Mouse (Mus musculus) layer of hippocampus, postnatal 10 days (tissue): ENCODE results near the gene Pptc7. TPM values are rescaled to one million over a fixed set of nuclear protein-coding genes. Genes with fewer than 3 reads are reported as not detected.

Experiments
- DNase-seq, 2 experiments: peaks; one replicate each; pipeline ENCODE4 v3.0.0; 2021; ENCODE audit warnings: low spot score in 2 of 2
- total RNA-seq, 2 experiments: library from RNA; stranded (reverse); gene quantifications; 2 replicates each; pipeline ENCODE4 v1.2.3; 2021

The Pptc7 gene
- total RNA-seq, 2 experiments from 2014 or later: 26.1 to 27.3 TPM

GRCm38 (mm10) chr5:122265942-122266341 lies 18.2 kb upstream of the Pptc7 start:
- DNase-seq: no peak

DNA sequence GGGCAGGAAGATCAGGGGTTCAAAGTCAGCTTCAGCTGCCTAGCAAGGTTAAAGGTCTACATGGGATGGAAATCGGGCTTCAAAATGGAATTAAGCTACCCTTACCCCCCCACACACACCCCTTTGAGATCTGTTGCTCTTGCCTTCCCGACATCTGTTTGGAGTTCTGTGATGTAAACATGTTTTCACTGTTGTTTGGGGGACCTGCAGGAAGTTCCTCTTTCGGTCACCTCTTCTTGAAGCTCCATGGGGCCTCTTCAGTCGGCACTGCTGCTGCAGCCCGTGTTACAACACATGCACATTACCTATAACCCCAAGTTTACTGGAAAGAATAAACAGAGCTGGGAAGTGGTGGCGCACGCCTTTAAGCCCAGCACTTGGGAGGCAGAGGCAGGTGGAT lies 17.0 kb upstream of the Pptc7 start:
- DNase-seq: no peak

GRCm38 (mm10) chr5:122267899-122268298 lies 16.3 kb upstream of the Pptc7 start:
- peak; percentile 86 for DNase-seq

DNA sequence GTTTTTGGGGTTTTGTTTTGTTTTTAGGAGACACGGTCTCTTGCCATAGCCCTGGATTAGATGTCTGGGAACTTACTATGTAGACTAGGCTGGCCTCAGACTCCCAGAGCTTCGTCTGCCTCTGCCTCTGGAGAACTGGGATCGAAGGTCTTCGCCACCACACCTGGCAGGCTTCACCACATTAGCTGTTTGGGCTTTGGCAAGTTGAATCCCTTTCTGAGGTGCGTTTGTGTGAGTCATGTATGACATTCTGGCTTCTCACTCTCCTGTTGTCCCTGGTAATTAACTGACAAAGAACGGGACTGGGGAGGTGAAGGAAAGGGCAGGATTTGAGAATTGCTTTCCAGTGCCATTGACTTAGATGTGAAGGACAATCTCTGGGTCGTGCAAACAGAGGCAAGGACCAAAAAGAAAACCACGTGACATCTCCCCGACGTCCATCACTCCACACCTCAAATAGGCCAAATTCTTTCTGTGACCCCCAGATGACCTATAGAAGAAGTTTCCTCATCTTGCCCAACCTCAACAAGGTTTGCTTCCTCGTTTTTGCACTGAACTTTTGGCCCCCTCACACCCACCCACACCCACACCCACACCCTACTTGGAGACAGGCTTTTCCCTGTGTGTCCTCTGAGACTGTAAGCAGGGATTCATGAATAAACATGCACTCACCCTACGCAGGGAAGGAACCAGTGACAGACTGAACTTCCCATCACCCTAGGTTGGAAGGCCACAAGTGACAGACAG lies 15.1 kb upstream of the Pptc7 start:
- DNase-seq: no peak

DNA sequence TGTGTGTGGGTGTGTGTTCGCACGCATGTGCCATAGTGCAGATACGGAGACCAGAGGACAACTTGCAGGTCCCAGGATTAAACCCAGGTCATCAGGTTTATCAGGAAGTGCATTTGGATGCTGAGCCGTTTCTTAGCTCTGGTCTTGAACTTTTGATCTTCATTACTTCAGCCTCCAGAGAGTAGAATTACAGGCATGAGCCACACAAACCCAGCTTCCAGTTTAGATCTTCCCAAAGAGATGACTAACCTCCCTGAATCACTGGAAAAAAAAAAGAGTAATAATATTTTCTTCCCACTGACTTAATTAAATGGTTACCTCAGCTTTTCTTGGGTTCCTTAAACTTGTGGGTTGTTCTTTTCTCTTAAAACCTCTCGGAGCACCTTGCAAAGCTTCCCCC lies 11.3 kb upstream of the Pptc7 start:
- DNase-seq: no peak

DNA sequence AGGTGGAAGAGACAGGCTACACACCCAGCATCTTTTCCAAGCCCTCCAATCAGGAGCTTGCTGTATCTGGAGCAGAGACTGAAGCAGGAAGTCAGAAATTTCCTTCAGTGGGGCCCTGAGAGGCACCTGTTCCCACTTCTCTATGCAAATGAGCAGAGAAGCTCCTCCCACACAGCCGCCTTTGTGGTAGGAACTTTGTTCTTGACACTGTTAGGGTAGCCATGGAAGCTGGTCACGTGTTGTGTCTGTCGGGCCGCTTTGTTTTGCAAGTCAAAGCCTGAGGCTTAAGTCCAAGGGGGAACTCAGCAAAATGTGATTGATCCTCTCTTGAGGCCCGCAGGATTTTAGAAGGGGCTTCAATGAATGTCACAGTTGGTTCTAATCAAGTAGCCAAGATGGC lies 9.4 kb upstream of the Pptc7 start:
- no peak for DNase-seq

- no peak for DNase-seq
Measured at GRCm38 (mm10) chr5:122278946-122279345, 5.2 kb upstream of the Pptc7 start.

DNA sequence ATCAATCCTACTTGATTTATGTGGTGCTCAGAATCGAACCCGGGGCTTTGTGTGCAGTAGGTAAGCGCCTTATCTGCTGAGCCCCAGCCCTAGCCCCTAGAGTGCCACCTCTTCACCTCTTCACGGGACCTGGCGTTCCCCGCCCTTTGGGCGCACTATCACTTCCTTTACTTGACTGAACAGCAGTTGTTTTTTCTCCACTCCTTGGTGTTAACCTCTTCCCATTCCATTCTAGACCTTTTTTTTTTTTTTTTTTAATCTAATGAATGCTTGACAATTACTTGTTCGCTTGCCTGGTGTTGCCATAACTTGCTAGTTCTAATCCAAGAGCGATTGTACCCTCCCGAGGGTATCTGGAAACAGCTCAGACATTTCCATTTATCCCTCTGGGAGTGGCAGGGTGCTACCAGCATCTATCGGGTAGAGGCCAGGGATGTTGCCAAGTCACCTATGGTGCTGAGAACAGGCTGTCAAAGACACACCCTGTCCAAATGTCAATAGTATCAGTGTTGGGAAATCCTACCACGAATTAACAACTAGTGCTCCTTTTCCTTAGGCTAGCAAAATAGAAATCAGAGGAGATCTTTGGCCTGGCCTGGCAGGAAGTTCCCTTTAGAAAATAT lies 4.3 kb upstream of the Pptc7 start:
- no peak for DNase-seq

- DNase-seq: no peak
Measured at GRCm38 (mm10) chr5:122280422-122280826, 3.7 kb upstream of the Pptc7 start.

DNA sequence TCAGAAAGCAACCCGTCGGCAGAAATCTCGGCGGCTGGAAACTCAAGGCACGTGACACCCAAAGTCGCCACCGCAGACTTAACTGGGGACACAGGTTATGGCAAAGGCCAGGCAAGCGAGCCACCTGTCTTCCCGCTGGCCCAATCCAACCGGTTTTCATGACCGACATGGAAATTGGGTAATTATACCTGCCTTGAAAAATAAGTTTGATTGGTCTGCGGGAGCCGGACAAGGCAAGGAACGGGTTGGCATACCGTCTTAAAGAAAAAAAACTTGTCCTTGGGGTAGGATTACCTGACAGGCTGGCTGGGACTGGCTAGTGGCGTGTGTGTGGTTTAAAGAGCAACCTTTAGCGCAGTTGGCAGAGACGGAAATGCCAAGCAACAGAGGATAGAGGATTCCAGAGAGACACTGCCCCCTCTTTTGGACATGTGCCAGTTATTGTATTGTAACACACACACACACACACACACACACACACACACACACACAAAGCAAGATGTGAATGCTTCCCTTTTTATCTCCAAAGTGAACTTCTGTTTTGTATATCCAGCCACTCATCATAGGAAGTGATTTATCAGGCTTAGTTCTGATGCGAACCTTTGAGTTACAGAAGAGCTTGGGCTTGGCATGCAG lies 3.2 kb upstream of the Pptc7 start:
- DNase-seq: no peak

GRCm38 (mm10) chr5:122283828-122284182 lies 360 bp upstream of the Pptc7 start:
- DNase-seq: no peak

DNA sequence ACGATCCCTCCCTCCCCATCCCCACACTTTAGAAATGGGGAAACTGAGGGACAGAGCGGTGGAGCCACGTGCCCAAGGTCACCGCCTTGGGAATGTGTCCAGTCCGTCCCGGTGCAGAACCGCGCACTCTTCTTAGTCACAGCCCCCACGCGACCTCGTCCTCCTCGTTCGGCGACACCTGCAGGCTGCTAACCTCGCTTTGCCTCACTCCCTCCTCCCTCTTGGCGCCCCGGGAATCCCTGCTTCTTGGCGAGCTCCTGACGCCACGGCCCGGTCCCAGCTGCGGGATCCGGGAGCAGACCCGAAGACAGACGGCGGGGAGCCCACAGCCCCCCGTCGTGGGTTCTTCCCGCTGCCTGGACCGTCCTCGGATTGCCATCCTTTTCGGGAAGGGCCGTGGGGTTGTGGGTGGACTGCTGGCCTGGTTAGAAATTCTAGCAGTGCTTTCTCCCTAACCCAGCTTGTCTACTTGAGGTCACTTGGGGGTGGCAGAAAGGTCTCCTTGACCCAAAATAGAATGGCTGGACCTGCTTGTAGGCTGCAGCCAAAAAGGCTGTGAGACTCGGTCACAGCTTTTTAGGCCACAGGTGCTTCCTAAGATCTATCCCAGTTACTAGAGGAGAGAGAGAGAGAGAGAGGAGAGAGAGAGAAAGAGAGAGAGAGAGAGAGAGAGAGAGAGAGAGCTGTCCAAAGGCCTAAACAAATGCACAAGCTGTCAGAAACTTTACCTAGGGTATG lies 1.0 kb downstream of the Pptc7 start:
- peak in 1 of 2 experiments; percentile 52 for DNase-seq

- no peak for DNase-seq
Measured at GRCm38 (mm10) chr5:122285767-122286150, 1.6 kb downstream of the Pptc7 start.

DNA sequence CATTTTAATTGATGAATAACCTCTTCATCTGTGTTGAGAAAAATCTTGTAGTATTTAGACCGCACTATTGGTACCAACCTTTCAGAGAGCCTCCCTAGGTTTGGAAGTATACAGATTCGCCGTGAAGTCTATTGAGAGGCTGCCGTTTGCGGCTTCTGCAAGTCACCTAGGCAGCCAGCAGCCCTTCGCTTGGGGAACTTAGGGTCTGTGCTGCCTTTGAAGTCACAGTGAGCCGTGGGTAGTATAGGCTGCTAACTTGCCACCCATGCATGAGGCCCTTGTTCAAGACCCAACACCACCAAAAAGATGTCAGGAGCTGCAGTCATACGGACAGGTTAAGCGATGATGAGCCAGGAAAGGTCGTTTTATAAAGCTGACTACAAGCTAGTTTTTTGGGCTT lies 2.0 kb downstream of the Pptc7 start:
- no peak for DNase-seq

DNA sequence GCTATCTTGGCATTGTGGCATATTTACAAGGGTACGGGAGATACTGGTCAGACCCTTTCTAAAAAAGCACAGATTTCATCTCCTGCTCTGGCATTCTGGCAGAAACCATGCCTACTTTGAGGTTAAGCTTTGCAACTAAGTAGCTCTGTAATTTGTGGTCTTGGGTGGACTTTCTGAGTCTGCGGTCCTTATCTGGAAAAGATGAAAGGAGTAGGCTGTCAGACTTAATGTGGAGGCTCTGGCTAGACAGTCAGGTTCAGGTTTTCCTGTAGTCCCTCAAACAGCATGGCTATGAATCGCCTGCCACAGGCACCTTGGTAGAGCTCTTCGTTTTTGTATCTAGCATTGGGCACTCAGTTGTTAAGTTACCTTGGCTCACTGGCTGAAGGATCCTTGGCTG lies 2.9 kb downstream of the Pptc7 start:
- no peak for DNase-seq

DNA sequence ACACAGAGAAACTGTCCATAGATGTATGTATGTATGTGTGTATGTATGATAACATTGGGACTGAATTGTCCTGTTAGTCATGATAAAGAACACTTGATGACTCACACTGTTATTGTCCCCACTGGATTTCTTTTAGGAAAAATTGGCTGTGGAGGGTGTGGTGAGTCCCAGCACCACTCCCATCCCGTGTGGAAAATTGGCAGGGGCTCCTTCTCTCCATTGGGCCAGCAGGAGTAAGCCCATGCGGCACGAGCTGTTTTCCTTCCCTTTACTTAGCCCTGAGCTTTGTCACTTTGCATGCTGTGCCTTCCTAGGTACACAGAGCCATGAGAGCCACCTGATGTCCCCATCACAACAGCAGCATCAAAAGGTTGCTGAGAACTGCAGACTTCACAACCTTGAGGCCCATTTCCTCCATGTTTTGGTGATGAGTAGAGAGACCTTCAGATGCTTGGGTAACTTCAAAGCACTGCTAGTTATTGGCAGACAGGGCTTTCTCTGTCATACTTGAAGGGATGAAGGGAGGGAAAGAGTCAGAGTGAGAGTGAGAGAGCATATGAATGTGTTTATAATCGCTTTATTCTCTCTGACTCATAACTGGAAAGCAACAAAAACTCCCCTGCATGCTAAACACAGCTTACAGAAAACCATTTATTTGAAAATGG lies 4.1 kb downstream of the Pptc7 start:
- no peak for DNase-seq

- DNase-seq: no peak
Measured at GRCm38 (mm10) chr5:122291149-122291548, 7.0 kb downstream of the Pptc7 start.

- DNase-seq: no peak
Measured at GRCm38 (mm10) chr5:122291553-122292339, 7.6 kb downstream of the Pptc7 start.

DNA sequence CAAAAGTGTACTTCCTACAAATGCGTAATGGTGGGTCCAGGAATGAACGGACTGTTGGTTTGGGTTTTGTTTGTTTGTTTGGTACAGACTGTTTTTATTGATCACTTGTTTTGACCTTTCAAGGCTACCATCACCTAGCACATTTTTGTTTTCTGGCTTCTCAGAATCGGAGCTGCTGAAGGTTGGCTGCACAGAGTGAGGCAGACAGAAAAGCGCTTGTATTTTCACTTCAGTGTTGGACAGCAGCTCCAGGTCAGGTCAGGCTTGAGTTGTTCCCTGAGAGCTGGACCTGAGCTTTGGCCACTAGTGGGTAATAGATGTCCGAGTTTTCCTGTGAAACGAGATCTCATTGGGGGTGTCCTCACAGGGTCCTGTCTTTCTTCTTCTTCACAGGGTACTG lies 9.0 kb downstream of the Pptc7 start:
- no peak for DNase-seq

GRCm38 (mm10) chr5:122294219-122294735 lies 10.1 kb downstream of the Pptc7 start:
- no peak for DNase-seq
